Mouse (Mus musculus): ENCODE measurements around the gene Pmepa1. TPM values are rescaled to one million over a fixed set of nuclear protein-coding genes. Genes with fewer than 3 reads are reported as not detected.

Gene Pmepa1
- total RNA-seq, 2 experiments from 2014 or later = 83.1 to 111 TPM

DNA sequence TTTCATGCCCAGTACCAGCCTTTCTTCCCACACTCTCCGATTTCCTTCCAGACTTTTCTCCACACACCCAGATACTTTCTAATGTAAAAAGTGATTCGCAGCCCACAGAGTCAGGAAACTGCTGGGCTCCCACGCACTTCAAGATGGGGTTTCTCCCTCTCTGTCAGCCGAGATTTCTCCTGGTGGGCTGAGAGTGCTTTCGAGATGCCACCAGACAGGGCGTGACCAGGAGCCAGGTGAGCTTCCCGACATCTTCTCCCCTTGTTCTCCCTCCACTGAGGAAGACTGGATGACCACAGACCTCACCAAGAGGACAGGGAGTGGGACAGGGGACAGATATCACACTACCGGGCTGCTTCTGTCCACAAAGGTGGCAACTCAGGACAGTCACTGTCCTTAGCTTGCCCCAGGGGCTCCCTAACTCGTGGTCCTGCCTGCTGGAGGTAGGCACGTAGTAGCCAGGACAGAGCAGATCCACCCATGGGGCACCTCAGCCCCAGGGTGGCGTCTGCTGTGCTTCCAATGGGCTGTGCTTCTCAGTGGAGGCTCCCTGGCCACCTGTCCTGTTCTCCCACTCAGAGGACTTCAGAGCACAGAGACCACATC, 91.8 kb downstream of the Pmepa1 start:
- no peak for DNase-seq

DNA sequence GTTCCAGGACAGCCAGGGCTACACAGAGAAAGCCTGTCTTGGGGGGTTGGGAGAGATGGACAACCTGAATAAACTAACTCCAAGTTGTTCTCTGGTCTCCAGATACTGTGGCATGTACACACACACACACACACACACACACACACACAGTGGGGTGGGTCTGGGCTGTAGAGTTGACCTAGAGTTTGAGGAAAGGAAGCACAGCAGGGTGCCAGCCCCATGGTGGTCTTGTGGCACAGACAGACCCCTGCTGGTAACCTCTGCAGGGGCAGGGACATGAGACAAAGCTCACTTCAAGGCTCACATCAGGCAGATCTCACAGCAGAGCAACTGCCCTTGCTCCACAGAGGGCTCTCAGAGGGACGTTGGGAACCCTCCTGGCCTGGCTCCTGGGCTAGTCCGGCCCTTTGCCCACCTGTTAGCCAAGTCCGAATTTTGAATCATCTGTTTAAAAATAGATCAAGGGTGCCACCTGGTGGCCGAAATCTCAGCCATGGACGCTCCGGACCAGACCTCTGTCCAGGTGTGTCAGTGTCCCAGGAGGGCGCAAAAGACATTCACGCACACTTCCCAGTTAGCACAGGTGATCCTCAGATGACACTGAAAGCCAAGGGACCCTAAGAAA, 92.4 kb downstream of the Pmepa1 start:
- peak; percentile 83 for DNase-seq

DNA sequence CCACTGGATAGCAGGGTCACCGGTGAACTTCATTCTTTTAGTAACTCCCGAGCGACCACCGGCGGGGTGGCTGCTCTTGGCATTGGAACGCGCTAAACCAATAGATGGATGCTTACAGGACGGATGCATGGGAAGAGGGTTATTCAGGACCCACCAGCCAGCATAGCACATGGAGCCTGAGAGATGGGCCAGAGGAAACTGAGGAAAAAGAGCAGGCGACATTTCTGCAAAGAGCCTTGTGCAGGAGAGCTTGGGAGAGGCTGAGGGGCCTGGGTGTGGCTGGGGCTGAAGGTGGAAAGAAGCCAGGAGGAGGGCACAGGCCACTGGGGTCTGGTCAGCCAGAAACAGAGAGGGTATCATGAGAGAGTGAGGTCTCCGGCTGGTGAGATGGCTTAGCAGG, 93.0 kb downstream of the Pmepa1 start:
- DNase-seq = no peak

DNA sequence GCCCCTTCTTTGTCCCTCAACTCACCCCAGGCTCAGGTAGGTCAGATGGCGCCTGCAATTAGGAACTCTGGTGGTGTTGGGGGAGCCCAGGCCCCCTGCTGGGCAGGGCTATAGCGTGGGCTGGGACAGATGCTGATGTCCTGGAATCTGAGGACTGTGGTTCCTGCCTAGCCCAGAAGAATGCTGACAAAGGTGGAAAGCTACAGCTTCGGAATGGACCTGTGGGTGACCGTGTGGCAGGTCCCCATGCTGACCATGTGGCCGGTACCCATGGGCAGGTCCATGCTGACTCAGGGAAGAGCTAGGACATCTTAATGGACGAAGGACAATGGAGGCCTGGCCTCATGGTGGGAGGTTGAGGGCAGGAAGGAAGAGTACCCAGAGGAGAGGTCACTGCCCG, 93.5 kb downstream of the Pmepa1 start:
- no peak for DNase-seq

DNA sequence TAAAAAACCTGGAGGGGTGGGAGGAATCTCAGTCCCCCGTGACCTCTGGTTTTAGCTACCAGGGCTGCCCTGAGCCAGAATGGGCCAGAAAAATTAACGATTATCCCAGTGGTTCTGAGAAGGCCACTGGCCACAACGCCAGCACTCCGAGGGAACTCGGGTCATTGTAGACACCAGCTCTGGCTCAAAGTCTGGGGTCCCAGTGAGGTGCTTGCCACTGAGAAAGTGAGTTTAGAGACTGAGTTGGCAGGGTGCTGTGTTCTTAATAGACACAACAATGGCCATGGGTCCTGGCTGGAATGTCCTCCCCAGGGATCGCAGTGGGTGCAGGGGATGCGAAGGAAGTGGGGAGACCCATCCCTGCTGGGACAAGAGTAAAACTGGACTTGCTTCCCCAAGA, 94.4 kb downstream of the Pmepa1 start:
- no peak for DNase-seq

DNA sequence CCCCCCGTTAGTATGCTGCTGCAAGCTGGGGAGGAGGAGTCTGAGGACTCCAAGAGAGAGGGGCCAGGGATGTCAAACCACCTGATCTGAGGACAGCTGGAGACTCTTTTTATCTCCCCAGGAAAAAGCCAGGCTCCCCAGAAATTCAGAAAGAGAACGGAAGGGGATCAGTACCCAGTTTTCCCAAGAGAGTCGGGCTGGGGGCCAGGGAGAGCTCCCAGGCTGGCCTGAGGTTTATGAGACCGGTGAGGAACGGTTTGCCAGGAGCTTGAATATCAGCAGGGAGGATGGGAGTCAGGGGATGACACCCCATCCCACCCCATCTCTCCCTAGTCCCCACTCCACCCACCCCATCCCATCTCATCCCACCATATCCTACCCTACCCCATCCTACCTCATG, 94.8 kb downstream of the Pmepa1 start:
- no peak for DNase-seq

DNA sequence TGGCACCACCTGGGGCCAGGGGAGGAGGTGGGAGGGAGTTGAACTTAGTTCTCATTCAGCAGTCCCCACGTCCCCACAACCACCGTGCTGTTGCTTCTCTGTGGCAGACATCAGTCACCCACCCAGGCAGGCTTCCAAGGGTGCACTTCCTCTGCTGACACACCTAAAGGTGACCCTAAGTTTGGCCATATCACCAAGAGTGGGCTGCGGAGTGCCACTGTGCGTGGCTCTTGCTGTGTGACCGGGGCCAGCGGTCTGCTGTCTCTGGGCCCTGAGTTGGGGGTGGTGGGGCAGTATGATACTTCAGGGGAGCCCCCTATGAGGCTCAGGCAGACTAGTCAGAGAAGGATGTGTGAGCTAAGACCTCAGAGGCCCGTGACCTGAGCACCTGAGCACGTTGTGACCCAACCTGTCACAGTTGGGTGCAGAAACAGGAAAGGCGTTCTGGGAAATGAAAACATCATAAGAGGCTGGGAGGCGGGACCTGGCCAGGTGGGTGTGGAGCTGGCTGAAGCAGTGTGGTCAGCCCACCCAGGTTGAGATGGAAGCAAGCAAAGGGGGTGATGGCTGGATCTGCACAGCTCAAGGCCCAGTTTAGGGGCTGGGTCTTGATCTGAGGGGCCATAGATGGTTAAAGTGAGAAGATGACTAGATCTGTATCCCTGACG, 95.5 kb downstream of the Pmepa1 start:
- no peak for DNase-seq

DNA sequence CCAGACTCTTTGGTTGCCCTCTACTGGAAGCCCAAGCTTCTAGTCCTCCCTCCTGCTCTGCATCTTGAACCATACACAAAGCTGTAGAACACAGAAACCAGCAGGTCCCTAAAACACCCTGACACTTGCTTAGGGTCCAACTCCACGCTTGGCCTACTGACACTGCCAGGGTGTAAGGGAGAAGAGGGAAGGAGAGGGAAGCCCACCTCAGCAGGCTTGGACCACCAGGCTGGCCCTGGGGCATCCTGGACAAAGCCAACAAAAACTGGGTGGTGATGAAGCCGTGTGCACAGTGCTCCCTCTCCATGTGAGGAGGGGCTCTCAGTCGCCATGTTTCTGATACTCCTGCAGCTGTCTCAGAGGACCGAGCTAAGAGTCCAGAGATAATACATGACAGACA, 96.3 kb downstream of the Pmepa1 start:
- DNase-seq = no peak

DNA sequence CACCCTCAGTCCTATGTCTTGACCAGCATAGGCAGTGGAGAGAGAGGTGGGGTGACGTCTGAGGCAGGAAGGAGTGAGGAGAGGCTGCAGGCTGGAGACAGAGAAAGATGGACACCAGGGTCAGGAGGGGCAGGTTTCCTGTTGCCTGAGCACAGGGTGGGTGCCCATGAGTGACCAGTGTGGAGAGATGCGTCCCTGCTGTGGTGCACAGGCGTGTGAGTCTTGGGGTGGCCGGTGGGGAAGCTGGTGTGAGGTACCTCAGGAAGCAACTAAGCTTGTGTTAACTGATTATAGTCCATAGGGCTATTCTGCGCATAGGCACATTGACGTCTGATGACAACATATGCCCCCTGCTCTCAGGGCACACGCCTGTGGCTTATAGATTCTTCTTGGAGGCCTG, 97.3 kb downstream of the Pmepa1 start:
- DNase-seq = no peak

DNA sequence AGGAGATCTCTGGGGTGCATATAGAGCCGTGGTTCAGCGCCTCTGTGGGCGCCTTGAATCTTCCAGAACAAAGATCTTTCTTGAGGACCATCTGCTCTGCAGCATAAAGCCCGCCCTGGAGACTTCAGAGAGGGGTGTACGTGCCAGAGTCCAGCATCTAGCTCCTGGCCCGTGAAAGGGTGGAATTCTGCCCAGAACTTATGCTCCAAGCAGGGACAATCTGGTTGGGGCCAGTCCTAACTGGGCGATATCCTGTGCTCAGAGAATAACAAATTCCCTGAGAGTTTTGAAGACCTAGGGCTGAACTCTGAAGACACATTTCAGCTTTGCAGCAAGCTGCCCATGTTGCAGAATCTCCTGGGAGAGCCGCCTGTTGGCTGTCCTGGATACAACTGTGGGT, 98.4 kb downstream of the Pmepa1 start:
- DNase-seq = peak; percentile 36

DNA sequence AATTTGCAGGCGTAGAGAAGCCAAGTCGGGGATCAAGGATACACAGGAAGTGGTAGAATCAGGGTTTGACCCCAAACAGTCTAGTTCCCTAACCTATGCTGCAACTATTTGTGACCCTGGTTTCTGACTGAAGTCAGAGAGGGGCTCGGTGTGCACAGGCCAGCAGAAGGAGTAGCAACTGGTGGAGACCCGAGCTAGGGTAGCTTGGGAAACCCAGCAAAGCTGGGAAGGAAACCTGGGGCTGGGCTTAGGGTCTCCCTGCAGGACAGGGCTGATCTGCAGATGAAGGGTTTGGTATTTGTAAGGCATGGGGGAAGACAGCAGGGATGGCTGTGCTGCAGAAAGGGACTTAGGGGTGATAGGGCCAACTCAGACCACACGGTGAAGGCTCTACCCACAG, 98.9 kb downstream of the Pmepa1 start:
- DNase-seq = no peak

DNA sequence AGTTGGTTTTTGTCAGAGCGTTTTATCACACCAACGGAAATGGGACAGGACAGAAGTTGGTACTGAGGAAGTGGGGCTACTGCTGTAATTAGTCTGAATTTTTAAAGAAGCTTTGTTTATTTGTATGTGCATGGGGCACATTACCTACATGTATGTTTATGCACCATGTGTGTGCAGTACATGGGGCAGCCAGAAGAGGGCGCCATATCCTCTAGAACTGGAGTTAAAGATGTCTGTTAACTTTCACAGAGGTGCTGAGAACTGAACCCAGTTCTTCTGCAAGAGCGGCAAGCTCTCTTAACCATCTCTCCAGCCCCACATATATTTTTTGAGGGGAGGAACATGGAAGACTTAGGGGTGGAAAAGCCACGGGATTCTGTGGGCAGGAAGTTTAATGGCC, 100.6 kb downstream of the Pmepa1 start:
- no peak for DNase-seq

DNA sequence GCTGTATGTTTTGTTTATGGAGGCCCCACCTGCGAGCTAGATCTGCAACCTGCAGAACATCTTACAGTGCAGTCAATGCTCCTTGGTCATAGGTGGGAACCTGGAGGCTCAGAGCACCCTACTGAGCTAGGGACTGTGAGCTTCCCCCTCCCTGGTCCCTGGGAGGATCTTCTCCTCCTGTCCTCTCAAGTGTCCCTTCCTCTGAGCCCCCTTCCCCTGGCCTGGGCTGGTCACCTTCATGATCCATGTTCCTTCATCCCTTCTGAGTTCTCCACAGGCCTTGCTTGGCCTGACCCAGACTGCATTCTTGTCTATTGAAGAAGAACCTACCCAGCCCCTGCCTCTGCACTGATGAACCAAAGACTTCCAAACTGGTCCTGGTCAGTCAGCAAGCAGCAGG, 101.8 kb downstream of the Pmepa1 start:
- DNase-seq = no peak

Other genes with a start within 250 kb of the Pmepa1 start
- under 1 TPM; 0.24 to 0.33 TPM for gene Ctcfl, start 157.0 kb downstream of the Pmepa1 start, total RNA-seq (2021)
- gene Pck1, start 123.5 kb downstream of the Pmepa1 start, total RNA-seq (2021) = 1,000 to 10,000 TPM in 1 of 2 experiments, 100 to 1,000 TPM in 1; 954 to 1,859 TPM
- gene Zbp1, start 57.6 kb downstream of the Pmepa1 start, total RNA-seq (2021) = 1 to 10 TPM in 1 of 2 experiments, under 1 TPM in 1; 0.90 to 2.3 TPM
- not detected for gene 1700021F07Rik, start 246.1 kb upstream of the Pmepa1 start, total RNA-seq (2021)

Data from adrenal gland, postnatal 10 days (tissue).